Mouse (Mus musculus) lung, postnatal 0 days (tissue): ENCODE results near the gene Epb41.

ENCODE experiments used
- CTCF ChIP-seq: IDR thresholded peaks from 2 replicates; pipeline ENCODE4 v1.5.1; 2016; ENCODE audit warnings: antibody characterized with exemption, mild to moderate bottlenecking
- EP300 ChIP-seq: IDR thresholded peaks from 2 replicates; pipeline ENCODE4 v1.6.1; 2016; ENCODE audit warnings: antibody characterized with exemption, mild to moderate bottlenecking, control low read depth

- TF ChIP-seq CTCF (peak; percentile 21), EP300 (no peak)
Observed at GRCm38 (mm10) chr4:132121674-132122073, 46.6 kb upstream of the Epb41 start.
